Mouse (Mus musculus): ENCODE measurements around the gene Prr29.
"Not testable (repeated sequence)": the region's sequence is repeated elsewhere in the genome, so short reads cannot be mapped to it uniquely, and the experiment has no call there.

The Prr29 gene

DNA sequence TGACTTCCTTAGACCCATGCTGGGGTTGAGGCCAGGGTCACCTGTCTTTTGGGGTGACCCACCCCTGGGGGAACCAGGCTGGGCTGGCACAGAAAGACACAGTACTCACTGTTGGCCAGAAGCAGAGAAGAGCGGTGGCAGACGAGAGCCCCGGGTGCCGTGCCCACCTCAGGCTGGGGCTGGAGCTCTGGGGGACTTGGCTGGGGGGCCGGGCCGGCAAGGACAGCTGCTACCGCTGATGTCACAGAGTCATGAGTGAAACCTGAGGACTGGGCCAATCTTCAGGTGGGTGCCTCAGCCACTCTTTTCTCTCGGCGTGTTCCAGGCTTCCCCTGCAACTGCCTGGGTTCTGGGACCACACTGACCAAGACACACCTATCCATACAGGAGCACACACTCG lies at the start of gene Prr29:
Prr29 (plus strand) TSS at position 107 of the 400 bp plus-strand sequence.
- no peak for DNase-seq (ENCODE audit: extremely low spot score, low spot score)

DNA sequence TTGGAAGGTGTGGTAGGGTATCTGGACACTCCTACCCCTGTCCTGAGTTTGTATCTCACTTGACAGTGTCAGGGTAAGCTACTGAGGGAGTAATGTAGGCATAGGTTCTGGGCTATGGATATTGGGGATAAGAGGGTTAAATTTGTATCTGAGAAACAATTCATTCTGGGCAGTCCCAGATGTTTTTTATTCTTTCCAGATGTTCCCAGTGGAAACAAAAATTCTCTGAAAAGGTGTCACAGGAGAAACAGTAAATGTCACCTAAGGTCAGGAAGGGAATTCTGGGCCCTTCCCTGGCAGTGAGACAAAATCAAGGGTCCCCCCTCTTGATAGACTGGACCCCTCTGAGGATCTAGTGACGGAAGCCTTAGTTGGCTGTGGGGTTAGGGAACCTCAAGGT lies 48.9 kb upstream of the Prr29 start:
- no peak for DNase-seq (ENCODE audit: extremely low spot score, low spot score)

DNA sequence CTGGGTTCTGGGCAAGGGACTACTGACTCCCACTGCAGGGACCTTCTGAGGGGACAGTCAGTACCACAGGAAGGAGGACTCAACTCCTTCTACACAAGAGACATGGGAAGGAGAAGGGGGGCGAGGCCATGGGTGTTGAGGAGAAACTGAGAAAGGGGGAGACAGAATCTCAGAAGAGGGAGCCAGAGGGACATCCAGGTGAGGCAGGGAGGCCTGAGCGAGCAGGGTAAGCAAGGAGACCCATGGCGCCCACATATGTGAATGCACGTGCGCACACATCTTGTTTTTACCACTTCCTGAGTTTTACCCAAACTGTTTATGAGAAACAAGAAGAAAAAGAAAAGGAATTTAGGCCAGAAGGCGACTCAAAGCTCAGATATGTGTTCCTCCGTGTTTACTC lies 47.5 kb upstream of the Prr29 start:
- DNase-seq (ENCODE audit: extremely low spot score, low spot score): no peak

DNA sequence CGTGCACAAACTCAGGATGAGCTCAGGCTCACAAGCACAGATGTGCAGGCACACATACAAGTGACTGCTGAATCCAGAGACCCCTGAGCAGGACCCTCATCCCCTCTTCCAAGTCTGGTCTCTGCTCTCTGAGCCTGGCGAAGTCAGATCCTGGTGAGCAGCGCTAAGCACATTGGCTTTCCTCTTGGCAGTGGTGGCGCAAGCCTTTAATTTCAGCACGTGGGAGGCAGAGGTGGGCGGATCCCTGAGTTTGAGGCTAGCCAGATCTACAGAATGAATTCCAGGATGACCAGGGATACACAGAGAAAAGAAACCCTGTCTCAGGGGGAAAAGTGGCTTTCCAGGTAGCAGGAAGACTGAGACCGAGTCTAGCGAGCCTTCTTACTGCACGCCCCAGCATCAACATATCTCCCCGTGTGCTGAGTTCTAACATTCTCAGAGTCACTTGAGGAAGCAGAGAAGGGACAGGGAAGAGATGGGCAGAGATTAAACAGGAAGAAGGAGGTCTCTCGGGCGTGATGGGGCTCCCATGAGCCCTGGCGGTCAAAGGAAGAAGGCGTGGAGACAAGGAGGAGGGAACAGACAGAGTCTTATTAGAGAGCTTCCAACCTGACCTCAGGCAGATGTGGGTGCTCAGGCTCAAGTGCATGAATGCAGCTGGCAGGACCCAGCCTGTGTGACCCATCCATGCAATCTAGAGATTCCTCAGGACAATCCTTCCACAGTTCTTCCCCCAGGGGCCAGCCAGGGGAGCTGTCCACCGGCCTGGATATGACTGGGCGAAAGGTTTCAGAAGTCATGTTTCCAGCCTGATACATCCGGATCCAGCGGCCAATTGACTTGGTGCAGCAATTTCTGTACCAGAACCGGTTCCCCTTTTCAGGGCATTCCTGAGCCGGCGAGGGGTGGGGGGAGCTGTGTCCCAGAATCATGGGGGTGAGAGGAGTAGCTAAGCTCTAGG lies 46.6 kb upstream of the Prr29 start:
- no peak for DNase-seq (ENCODE audit: extremely low spot score, low spot score)

DNA sequence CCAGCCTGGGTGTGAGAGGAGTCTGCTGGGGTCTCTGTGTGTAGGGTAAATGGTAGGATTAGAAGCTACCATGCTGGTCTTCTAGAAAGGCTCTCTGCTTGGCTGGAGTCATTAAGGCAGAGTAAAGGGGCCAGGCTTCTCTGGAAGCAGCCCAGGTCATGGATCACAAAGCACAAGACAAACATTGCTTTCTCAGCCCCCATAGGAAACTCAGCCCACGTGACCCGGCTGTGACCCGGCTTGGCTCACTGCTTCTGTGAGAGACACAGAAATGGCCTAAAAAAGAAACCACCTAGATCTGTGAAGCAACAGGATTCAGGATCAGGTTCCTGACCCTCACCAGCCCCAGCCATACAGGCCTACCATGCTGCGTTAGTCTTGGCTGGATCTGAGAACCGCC lies 40.4 kb upstream of the Prr29 start:
- DNase-seq (ENCODE audit: extremely low spot score, low spot score): no peak

DNA sequence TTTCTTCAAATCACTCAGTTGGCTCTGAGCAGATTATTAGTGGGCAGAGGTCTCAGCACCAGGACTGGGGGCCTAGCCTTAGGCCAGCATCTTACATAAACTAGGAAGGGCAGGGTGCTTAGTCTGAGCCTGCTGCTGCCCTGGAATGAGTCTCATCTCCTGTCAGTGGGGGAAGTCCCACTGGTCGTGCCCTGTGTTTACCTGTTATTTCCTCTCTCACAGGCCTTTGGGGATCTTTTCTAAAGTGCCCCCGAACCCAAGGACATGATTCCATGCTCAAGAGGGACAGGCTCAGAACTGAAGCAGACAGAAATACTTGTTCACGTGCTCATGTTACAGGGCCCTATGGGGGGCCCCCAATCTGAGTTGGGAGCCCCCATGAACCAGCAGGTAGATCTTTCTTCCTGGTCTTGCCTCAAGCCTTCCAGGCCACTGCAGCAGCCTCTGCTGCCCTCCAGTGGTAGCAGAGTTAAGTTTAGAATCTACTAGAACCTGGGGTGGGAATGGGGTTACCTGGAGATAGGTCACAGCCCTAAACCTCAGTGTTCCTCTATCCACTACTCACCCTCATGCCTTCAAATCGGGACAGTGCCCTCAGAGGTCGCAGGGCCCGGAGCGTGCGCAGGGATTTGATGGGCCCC lies 39.6 kb upstream of the Prr29 start:
- peak; percentile 47 for DNase-seq (ENCODE audit: extremely low spot score, low spot score)

DNA sequence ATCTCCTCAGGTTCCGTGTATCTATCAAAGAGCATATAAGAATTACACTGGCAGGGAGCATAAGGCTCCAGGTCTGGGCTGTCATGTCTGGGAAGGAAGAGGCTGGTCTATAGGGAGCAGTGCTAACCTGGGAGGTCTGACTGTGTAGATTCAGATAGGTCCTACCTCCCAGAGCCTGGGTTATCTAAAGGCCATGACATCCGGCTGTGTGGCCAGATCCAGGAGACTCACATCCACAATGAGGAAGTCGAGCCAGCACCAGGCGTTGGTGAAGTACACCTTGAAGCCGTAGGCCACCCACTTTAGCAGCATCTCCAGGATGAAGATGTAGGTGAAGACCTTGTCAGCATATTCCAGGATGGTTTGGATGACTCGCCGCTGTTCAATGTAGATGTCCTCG lies 38.8 kb upstream of the Prr29 start:
- no peak for DNase-seq (ENCODE audit: extremely low spot score, low spot score)

DNA sequence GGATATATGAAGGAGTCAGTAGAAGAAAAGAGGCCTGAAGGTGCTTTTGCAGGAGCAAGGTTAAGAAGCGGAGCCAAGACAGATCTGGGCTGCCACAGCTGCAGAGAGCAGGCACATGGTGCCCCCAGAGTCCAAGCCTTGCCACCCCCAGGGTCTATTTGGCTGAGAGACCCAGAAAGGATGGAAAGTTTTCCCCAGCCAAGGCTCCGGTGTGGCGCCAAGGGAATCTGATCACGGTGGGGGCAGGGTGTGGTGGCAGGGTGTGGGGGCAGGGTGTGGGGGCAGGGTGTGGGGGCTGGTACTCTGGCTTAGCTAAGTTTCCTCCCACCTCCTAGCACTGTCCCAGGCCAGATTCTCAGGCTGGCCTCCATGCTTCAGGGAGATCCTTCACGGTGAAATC lies 36.8 kb upstream of the Prr29 start:
- no peak for DNase-seq (ENCODE audit: extremely low spot score, low spot score)

DNA sequence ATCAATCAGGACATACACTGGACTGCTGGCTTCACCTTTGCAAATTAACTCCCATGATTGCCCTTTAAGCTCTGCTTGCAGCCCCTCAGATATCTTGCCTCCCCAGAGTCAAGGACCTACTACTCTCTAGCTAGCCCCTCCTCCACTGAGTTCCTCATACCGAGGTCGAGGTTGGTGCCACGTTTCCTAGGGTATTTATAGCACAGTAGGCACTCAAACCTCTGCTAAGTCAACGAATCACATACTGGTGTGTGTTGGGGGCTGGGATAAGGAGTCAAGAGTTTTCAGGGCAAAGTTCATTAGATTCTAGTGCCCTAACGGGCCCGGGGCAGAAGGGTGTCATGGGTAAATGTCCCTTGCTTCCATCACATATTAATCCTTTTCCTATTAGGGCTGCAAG lies 36.1 kb upstream of the Prr29 start:
- no peak for DNase-seq (ENCODE audit: extremely low spot score, low spot score)

DNA sequence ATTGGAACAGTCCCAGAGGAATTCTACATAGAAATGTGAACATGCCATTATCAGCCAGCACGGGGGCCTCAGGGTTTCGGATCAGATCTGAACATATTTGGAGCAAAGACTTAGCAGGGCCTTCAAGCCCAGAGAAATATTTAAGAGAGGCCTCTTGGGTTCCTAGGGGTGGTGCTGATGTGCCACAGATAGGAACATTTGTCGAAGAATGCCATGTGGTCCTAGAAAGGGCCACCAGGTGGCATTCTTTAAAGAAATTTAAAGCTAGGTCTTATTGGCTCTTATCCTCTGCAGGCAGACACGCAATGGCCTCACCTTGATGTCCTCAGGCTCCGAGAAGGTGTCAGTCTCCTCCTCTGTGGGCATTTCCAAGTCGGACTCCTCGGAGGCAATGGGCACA lies 35.6 kb upstream of the Prr29 start:
- no peak for DNase-seq (ENCODE audit: extremely low spot score, low spot score)

DNA sequence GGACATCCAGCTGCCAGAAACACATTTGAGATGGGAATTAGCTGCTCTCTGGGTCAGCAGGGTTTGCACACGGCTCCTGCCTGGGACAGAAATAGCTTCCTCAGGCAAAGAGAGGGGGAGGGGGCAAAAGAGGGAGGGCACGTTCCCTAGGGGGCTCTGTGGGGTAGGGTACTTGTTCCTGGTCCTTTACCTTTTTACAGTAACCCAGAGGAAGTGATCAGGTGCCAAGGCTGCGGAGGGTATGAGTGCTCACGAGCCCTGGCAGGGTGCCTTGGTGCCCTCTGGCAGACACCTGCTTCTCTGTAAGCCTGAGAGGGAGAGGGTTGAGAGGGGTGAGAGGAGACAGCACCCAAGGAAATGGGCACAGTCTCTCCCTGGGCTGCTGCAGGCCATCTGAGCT lies 32.8 kb upstream of the Prr29 start:
- DNase-seq (ENCODE audit: extremely low spot score, low spot score): no peak

DNA sequence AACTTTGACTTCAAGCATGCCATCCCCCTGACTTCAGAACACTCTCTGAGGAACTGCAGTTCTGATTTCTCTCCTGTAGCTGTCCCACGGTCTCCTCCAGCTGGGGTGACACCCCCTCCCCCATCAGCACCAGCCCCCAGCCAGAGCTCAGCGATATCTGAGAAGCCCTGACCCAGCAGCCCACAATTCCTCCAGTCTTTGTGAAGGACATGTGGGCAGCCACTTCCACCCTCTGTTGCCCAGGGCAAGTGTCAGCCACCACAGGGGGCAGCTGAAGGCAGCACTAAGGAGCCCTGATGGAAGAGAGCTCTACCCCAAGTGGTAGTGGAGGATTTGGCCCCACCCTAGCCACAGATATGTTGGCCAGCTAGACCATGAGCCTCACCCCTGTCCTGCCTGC lies 31.2 kb upstream of the Prr29 start:
- no peak for DNase-seq (ENCODE audit: extremely low spot score, low spot score)

DNA sequence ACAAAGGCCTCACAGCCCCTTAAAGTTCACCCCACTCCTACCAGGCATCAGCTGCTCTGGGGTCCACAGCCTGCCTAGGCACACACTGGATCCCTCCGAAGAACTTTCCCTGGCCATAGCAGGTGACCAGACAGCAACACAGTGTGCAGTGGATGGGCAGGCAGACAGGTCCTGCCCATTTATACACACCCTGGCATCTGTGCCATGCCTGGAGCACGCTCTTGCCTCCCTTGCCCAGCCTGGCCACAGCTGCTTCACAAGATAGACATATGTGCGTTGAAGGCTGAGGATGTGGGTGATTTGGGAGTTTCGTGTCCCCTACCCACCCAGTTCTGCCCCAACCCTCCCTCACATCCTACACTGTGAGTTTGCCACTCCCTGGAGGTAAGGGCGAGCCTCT lies 27.2 kb upstream of the Prr29 start:
- no peak for DNase-seq (ENCODE audit: extremely low spot score, low spot score)

DNA sequence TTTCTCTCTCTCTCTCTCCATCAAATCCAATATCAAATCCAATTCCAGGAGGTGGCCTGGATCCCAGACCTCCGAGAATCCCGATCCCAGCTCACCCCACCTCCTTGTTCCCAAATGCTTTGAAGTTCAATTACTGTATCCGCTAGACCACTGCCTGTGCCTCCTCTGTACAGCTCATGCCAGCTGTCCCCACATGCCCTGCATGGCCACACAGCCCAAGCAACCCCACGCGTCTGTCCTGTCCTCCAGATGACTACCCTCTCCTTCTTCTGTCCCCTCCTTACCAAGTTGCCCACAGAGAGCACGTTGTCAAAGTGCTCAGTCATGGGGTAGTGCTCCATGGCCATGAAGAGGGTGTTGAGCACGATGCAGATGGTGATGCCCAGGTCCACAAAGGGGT lies 26.4 kb upstream of the Prr29 start:
- DNase-seq (ENCODE audit: extremely low spot score, low spot score): no peak

DNA sequence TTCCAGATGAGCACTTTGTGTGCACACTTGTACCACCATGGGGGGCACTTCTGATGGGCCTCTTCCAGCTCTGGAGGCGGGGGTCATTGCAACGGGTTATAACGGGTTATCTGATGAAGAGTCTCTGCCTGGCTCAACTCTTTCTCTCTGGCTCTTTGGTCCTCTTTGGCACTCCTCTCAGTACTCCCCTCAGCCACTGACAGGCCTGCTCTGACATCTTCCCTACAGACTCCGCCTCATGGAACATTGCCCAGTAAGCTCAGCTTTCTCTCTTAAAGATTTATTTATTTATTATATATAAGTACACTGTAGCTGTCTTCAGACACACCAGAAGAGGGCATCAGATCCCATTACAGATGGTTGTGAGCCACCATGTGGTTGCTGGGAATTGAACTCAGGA lies 25.9 kb upstream of the Prr29 start:
- DNase-seq (ENCODE audit: extremely low spot score, low spot score): not testable (repeated sequence)

DNA sequence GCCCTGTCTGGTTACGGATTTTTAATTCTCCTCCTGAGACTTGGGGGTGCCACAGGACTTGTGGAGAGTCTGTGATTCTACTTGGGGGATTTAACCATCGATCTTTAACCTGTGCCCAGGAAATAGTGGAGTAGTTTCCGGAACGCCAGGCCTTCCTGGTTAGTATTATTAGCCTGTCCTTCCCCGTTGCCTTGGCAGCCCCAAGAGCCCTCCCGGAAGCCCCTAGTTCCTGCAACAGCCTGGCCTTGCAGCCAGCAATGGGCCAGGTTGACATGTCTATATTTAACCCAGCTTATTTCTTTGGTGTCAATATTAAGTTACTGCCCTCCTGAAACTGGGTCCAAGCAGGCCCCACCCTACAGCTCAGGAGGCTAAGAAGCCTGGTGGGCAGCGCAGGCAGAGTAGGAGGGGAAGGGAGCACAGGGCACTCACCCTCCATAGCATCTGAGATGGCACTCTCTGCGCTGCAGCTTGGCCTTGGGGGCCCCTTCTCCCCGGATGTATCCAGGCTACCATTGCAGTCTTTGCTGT lies 24.2 kb upstream of the Prr29 start:
- no peak for DNase-seq (ENCODE audit: extremely low spot score, low spot score)

DNA sequence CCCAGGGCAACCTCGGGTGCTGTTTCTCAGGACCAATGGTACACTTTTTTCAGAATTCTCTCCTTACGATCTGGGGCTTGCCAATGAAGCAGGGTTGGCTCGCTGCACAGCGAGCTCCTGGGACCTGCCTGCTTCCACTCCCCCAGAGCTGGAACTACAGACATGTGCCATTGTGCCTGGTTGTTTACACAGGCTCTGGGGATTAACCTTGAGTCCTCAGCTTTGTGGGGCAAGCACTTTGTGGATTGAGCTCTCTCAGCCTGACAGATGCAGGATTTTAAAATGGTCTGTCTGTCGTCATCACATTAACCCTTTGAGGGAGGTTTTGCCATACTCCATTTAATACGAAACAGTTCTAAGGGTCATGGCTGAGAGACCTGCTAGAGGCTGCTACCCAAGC lies 20.4 kb upstream of the Prr29 start:
- DNase-seq (ENCODE audit: extremely low spot score, low spot score): no peak

DNA sequence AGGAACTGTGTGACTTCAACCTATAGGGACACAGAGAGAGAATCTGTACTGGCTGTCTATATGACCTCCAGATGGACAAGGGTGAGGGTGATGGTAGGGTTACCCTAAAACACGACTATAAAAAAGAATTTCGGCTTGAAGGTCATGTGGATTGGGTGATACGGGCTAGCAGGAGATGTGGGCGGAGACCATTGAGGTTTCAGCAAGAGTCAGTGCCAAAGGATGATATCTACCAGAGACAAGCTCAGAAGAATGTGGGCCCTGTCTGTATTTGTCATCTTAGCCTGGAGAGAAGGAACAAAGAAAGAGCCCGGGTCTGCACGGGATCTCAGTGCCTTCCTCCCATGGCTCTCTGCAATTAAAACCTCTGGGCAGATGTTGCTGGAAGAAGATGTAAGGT lies 15.5 kb upstream of the Prr29 start:
- no peak for DNase-seq (ENCODE audit: extremely low spot score, low spot score)

DNA sequence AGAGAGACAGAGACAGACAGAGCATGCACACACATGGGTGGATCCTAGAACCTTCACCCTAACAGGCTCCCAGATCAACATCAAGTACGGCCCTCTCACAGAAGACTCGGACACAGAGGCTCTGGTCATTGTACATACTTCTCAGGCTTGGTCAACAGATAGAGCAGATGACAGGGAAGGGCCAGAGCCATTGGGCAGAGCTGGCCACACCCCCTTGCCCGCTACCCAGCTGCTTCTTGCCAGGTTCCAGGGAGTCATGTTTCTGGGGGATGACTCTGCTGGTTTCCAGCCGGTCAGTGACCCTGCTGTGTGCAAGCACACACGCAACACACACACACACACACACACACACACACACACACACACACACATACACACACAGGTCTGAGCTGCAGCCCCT lies 14.4 kb upstream of the Prr29 start:
- no peak for DNase-seq (ENCODE audit: extremely low spot score, low spot score)

DNA sequence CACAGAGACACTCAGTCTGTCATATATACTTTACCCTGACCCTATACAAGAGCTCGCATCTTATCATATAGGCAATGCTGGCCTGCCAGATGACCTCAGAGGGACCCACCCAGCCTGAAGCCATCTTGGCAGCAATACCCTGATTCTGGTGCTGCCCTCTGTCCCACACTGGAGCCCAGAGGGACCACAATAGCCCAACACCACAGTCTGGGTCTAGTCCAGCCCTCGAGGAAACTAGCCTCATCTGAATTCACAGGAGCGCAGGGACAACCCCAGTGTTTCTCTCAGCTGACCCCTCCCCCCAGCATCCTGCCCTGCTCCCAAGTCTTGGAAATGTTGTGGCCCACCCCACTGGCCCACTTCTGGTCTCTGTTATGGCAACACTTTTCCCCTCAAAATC lies 14.0 kb upstream of the Prr29 start:
- no peak for DNase-seq (ENCODE audit: extremely low spot score, low spot score)

DNA sequence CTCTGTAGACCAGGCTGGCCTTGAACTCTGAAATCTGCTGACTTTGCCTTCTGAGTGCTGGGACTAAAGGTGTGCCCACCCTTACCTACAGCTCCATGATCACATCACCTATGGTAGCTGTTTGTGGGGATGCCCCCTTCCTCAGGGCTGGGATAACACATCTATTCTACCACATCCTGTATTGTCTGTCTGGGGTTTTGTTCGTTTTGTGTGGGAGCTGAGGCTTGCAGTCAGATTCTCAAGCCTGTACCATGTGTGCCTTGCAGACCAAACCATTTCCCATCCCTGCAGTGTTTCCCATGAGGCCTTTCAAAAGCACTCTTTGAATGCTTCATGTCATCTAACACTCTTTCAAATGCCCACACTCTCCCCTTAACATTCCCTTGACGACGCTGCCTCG lies 13.3 kb upstream of the Prr29 start:
- DNase-seq (ENCODE audit: extremely low spot score, low spot score): no peak

DNA sequence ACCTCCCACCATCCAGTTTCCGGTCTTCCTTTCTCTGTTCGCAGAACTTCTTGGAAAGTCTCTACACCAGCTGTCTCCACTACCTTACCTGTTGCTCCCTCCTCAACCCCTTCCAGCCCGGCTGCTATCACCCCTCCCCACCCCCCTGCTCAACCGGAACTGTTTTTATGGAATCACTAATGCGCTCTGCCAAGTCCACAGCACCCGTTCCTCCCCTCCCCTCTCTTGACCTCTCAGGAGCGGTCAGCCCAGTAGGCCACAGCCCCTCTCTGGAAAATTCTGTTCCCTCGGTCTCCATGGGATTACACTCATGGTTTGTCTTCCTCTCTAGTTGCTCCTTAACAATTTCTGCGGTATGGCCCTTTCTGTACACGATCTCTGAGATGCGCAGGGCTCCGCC lies 12.1 kb upstream of the Prr29 start, which contains the start of gene Scn4a:
Scn4a (minus strand) TSS at position 101 of the 400 bp plus-strand sequence.
- no peak for DNase-seq (ENCODE audit: extremely low spot score, low spot score)

DNA sequence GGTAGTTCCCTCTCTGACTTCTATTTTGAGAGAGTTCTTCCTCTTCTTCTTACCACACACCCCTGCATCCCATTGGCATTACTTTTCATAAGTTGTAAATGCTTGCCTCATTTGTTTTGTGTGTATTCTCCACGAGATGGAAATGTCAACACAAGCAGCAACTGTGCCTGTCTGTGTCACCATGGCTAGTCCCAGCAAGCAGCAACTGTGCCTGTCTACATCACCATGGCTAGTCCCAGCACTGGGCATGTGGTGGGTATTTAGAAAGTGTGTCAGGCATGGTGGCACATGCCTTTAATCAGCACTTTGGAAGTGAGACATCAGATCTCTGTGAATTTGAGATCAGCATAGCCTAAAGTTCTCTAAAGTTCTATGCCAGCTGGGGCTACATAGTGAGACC lies 11.1 kb upstream of the Prr29 start:
- DNase-seq (ENCODE audit: extremely low spot score, low spot score): no peak
